Mouse (Mus musculus): ENCODE data around the gene Disc1.

Gene Disc1
- long read RNA-seq, experiment 1, partial matches to known transcripts, result 1 of 1 reads
- long read RNA-seq, experiment 1, other reads (novel, unspliced or antisense), result 0 of 1 reads
- long read RNA-seq, experiment 2, partial matches to known transcripts, result 0 of 1 reads
- long read RNA-seq, experiment 2, other reads (novel, unspliced or antisense), result 0 of 1 reads

DNA sequence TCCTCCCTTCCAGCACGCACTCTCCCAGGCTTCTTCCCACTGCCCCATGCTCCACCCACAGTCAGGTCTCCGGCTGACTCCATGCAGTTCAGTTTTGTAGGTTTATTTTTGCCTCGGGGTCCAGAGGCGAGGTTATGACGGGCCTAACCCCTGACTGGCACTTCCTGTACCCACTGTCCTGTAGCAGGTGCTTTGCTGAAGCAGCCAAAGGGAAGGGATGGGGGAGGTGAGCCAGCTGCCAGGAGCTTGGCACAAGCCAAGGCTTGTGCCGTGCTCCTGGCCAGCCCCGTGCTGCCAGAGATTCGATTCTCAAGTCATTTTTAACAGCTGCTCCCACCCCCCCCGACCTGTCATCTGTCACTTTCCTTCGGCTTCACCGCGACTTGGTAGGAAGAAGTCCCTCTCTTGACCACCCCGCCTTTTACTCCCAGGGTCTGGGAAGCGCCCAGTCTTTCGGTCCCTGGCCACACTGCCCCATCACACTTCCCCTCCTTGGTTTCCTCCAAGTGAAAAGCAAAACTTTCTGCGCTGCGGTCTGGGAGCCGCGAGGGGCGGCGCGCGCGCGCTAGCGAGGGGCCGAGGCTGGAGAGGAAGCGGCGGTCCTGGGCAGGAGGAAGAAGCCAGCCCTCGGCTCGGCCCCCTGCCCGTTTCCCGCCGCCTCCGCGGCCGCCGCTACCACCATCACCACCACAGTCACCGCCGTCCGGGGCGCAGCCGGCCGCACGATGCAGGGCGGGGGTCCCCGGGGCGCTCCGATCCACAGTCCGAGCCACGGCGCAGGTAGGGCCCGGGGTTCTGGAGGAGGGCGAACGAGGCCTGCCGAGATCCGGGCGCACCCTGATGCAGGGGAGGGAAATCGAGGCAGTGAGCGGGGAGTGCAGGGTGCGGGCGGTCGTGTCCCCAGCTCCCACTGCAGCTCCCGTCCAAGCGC is at the start of gene Disc1:
Disc1 (plus strand) TSS at position 691 of the 931 bp plus-strand sequence.
- intact Hi-C loops (cut with DNase I), result loop anchor here (5.0 kb wide), 1 partner anchor 819 kb away; no protein-coding TSS in a partner anchor

DNA sequence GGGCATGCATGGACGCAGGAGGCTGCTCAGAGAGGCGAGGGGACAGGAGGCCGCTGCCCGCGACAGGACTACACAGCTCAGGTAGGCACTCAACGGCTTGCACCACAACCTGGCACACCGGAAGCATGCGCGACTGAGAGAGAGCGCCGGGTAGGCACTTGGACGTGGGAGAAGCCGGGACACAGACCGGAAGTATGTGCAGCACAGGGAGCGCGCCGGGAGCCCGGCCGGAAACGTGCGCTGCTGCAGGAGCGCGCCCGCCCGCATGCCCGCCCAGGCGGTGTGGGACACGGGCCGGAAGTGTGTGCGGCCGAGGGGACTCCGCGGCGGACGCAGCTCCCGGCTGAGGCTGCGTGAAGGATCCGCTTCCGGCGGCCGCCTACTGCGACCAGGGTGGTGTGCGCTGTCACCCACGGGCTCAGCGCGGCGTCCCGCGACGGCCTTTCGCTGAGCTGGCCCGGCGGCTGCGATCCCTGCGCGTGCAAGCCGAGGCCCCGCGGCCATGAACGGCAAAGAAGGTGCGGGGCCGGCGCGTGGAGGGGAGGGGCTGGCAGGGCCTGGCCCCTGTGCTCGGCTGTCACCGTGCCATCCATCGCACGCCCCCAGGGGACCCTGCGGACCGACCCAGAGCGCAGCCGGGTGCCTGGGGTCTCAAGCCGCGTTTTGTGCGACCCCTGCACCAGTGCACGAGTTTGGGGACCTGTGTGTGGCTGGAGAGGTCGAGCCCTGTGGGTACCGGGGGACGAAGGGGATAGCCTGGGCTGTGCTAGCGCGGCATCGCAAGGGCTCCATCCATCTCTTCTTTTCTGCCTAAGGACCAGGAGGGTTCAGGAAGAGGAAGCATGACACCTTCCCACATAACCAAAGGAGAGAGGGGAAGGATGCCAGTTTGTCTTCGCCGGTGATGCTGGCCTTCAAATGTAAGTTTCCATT is 41.0 kb upstream of the Disc1 start, which contains the start of gene Tsnax:
Tsnax (plus strand) TSS at position 303 of the 933 bp plus-strand sequence.
- intact Hi-C loops (cut with DNase I), result loop anchor here (5.0 kb wide), 1 partner anchor 66 kb away; the partner anchor contains the start of gene Egln1

DNA sequence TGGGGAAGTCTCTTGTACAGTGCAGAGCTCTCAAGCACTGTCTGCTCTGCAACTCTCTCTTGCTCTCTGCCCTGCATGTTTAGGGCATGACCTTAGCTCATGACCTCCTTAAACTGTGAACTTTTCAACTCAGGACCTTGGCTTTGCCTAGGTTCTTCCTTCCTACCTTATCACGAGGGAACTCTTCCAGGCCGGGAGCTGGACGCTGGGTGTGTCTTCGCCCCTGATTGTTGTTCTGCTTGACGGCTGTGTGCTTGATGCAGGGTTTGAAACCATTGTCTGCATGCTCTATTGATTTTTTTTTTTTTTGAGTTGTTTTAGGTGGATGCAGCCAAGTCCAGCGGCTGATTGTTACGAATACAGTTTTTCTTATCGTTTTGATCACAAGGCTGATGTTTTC is 29.9 kb upstream of the Disc1 start:
- intact Hi-C loops (cut with DNase I), result no loop called here

DNA sequence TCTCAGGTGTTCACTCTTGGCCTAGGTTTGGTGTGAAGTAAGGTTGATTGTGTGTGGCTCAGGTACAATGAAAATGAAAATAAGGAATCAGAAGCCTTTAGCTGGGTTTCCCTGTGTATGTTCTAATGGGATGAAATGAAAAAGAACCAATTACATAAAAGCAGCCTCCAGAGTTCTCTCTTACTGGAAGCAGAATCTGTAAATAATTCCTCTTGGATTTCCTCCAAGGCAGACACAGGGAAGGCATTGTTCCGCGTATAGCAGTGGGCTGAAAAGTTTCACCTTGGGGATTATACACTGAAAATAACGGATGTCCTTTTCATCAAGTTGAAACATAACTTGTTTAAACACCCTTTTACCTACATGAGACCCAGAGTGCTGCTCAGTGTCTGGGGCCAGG is 26.8 kb upstream of the Disc1 start:
- intact Hi-C loops (cut with DNase I), result no loop called here

DNA sequence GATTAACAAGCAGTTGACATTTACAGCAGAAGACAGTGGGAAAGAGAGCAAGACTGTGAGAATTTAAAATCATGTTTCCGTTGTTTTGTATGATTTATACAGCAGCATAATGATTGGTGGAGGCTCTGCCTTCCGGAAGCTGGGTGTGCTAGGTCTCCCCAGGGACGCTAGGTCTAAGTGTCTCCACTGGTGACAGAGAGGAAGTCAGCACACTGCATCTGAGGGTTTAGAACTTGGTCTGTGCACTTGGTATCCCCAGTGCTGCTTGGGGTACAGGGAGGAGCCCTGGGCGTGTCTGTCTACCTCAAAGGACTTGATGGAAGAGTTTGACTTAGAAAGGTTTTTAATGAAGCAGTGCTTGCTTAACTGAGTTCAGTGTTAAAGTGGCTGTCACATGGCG is 25.2 kb upstream of the Disc1 start:
- intact Hi-C loops (cut with DNase I), result no loop called here

DNA sequence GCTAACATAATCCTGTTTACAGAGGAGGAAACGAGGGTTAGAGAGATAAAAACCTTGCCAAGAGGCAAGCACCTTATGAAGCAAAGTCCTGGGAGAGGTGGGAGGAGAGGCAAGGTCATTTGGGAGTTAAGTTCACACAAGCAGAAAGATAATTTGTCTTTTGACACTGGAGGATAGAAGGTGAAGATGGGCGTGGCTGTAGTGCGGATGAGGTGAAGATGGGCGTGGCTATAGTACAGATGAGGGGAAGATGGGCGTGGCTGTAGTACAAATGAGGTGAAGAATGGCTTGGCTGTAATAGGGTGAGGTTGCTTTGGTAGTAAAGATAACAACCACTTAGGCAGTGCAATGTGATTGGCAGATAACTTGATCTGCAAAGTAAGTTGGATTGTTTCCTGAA is 22.7 kb upstream of the Disc1 start:
- intact Hi-C loops (cut with DNase I), result loop anchor here (5.0 kb wide), 1 partner anchor 134 kb away; the partner anchor contains the start of genes Exoc8 and Sprtn

DNA sequence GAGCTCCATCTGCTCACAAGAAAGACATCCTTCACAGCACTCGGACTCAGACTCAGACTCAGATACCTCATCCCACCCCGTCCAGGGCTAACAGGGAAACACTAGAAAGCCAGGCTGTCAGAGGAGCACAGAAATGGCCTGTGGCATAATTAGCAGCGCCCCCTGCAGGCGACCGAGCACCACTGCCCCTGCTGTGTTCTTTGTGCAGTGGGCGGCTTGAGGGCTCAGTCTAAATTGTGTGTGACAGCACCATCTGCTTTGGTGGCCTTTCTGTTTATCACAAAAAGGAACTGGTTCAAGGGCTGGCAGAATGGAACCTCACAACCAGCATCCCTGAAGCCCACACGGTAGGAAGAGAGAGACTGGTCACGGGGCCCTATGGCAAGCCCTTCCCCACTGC is 19.3 kb upstream of the Disc1 start:
- intact Hi-C loops (cut with DNase I), result loop anchor here (5.0 kb wide), 2 partner anchors 87 to 137 kb away; partner anchors contain the start of genes Egln1, Exoc8 and Sprtn

DNA sequence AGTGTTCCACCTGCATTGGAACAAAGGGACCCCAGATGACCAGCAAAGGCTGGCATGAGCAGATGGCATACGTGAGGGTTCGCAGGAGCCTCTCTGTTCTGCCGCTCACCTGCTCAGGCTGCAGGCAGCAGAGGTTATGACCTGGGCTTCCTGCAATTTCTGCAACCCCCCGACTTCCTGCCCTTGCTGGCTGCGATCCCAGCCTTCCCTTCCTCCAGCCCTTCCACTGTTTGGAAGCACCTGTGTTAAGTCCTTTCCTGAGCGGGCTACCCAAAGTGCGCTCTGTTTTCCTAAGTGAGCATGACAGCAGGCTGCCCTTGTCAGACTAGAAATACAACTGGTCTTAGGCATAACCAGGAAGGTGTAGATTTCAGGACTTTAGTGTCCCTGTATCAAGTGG is 16.9 kb upstream of the Disc1 start:
- intact Hi-C loops (cut with DNase I), result loop anchor here (5.0 kb wide), 1 partner anchor 90 kb away; the partner anchor contains the start of gene Egln1

DNA sequence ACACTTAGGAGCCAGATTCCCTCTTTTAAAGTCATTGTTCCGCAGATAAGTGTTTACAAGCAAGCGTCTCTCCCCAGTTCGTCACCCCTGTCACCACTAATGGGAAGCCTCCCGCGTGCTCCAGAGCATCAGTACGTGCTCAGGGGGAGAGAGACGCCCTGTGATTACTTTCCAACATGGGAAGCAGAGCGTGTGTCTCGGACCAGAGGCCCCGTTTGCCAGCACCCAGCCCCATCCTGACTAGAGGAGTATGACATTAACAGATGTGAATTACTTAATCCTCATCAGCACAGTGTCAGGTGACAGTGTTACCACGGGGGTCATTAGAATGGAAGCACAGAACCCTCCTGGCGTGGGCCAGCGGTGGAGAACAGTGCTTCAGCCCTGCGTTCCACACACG is 15.3 kb upstream of the Disc1 start:
- intact Hi-C loops (cut with DNase I), result loop anchor here (5.0 kb wide), 1 partner anchor 91 kb away; the partner anchor contains the start of gene Egln1

DNA sequence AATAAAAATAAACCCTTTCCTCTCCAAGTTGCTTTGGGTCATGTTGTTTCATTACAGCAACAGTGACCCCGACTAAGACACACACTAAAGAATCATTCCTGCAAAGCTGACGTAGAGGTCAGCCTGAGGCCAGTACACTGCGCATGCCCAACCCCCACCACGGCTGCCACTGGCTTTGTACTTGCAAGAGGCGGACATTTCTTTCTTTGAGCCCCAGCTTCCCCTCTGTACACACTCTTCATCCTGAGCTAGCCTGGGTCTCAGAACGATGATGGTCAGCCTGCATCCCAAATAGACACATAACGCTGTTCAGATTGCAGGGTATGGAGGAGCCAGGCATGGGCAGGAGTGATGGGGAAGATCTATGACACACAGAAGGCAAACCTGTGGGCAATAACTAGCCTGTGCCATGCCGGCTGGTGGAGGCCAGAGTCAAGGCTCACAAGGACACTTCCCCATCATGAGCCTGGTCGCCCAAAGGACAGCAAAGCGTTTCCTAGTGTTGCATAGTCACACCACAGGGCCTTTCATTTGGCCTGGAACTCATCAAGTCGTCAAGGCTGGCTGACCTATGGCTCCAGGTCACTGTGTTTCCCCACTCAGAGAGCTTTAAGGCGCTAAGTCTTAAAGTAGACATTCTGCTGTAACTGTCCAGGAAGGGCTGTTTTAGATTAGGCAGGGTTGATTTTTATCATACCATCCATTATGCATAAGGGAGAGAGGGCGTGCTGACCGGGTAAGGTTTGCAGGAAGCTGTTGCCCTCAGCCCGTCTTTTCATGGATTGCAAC is 13.2 kb upstream of the Disc1 start:
- intact Hi-C loops (cut with DNase I), result no loop called here

DNA sequence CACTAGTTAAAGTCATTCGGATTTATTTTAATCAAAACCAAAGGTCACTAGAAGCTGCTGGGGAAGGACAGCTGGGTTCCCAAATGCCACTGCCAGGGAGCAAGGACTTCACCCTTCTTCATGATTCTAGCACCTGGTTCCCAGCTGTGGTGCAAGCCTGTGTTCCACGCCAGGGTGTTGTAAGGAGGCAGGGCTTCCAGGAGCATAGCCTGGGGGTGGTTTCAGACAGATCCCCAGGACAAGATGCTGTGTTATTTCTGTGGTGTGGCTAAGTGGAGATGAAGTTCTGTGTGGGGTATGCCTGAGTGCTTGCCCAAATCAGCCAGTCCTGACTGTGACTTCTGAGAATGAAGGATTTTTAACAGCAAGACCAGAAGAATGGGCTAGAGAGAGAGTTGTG is 12.5 kb upstream of the Disc1 start:
- intact Hi-C loops (cut with DNase I), result no loop called here

DNA sequence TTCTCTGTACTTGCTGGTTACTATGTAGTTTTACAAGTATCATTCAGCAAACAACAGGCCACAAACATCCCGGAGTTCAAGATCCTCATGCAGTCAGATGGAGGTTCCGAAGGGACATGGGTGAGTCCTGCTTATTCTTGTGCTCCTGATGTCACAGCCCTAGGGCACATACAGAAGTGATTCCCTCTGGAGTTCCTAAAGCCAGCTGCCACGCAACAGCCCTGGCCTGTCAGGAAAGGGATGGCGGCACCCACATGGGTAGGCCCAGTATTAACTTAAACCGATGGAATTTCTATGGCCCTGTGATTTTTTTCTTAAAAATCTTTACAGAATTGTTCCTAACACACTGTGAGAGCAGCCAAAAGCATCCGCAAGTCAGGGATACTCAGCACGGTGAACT is 10.6 kb upstream of the Disc1 start:
- intact Hi-C loops (cut with DNase I), result no loop called here

DNA sequence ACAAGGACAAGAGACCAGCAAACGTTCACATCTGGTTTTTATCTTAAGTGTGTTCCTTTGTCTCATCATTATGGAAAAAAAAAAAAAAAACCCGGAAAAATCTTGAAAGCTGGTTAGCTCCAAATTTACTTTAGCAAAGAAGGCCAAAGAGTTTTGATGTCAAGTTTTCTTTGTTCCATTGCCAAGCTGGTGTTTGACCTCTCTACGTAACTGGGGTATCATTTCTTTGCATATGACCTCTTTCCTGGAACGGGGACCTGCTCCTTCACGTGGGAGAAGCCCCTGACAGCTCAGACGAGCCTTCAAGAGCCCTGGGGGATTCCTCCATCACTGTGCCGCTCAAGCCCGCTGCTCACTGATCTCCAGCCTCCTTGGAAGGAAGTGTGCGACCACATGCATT is 10.1 kb upstream of the Disc1 start:
- intact Hi-C loops (cut with DNase I), result no loop called here

DNA sequence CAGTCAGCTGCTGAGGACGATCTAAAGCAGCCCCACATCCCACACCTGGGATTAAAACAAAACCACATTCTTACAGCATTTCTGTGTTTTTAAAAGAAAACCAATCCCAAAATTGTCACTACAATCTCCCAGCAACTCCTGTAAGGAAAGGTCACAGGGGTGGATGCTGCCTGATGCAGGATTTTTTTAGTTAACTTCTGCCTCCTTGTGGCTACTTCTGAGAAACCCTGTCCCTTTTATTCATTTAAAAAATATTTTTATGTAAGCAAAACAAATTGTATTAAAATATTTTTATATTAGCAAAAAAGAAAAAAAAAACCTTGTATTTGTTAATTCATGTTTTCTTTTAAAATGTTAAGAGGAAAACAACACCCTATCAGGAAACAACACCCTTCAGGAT is 8.2 kb upstream of the Disc1 start:
- intact Hi-C loops (cut with DNase I), result no loop called here

DNA sequence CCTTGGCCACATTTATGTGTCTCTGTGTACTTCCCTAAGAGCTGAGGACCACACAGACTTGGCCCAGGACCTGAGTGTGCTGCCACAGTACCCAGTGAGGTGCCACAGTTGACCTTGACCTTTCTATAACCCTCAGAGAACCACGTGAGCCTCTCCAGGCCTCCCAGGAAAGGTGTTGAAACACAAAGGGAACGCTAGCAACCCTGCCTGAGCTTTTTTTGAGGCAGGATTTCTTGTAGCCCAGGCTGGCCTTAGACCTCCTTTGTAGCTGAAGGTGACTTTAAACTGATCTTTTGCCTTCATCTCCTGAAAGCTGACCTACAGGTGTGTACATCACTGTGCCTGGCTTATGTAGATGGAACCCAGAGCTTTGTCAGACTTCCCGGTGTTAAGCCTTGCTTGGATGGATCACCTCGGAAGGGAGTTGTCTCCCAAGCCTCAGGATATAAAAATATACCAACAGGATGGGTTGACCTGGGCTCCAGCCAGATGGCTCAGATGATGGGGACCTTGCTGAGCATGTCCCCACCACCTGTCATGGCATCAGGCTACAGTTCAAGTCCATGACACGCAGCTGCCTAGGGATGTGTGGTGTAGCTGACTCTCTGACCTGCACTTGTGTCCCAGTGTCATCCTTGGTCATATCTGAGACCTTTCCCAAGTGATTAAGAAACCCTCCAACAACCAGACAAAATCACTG is 4.8 kb upstream of the Disc1 start:
- intact Hi-C loops (cut with DNase I), result no loop called here

DNA sequence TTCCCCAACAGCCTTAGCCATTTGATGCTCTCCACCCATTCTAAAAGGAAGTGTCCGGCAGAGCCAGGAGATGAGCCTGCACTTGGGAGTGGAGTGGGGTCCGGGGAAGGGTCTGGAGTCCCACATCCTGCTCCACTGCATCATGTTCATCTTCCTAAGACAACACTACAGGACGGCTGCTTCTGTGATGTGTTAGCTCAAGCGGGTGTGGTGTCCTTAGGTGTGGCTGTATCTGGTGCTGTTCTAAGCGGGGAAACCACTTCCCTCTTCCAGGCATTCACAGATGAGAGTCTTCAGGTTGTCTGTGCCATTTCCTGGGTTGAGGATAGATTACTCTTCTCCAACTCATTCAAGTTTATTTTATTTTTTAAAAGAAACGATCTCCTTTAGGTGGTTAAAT is 4.2 kb upstream of the Disc1 start:
- intact Hi-C loops (cut with DNase I), result loop anchor here (5.0 kb wide), 1 partner anchor 822 kb away; no protein-coding TSS in a partner anchor

DNA sequence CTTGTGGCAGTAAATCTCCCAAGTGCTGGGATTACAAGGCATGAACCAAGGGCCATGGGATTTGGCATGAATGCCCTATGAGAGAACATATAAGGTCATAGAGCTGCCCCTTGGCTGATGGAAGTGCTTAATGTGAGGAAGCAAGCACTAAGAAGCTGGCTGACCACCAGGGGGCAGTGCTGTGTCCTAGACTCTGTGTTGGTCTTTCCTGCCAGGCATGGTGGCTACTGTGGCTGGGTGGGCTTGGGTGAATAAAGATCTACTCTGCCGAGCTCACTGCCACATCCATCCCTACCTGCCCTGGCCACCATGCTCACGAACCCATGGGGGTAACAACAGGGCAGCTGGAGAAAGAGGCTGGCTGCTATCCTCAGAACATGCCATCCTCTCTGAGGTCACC is 2.0 kb upstream of the Disc1 start:
- intact Hi-C loops (cut with DNase I), result loop anchor here (5.0 kb wide), 1 partner anchor 820 kb away; no protein-coding TSS in a partner anchor

DNA sequence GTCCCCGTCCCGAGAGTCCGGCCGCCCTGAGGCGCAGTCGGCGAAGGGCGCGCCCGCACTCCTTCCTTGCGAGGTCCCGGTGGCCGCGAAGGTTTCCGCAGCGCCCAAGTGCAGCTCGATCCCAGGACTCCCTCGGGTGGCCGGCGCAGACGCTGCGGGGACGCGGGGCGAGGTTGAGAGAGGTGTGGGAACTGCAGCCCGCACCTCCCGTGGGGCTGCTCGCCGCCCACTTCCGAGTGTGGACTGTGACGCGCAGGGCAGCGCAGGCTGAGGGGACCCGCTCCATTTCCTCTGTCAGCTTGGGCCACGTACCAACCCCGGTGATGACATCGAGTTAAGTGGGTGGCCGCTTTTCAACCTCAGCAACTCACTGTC is 428 bp downstream of the Disc1 start:
- intact Hi-C loops (cut with DNase I), result loop anchor here (5.0 kb wide), 1 partner anchor 818 kb away; no protein-coding TSS in a partner anchor

DNA sequence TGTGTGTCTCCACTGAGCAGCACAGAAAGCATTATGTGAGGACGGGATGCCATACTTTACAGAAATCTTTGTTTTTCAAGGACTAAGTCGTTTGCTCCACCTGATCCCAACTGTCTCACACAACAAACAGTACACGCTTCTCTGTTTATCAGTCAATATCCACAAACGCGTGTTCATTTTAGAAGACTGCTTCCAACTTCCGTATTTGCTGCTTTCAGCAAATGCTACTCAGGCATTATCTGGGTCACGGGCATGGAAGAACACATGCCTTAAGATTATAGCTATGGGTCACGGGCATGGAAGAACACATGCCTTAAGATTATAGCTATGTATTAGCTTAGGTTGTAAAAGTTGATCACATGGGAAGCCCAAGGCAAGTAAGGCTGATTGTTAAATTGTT is 6.9 kb downstream of the Disc1 start:
- intact Hi-C loops (cut with DNase I), result no loop called here

All from adrenal gland (tissue).